Mouse (Mus musculus) hindbrain, embryonic 11.5 days (tissue): Measurements from ENCODE around the gene Ttc39d. TPM values are rescaled to one million over a fixed set of nuclear protein-coding genes. Genes with fewer than 3 reads are reported as not detected.
A peak's percentile ranks its signal among the peaks of the same experiment; 100 is the strongest.
"Not testable (repeated sequence)": the region's sequence is repeated elsewhere in the genome, so short reads cannot be mapped to it uniquely, and the experiment has no call there.

Experiments used
- ATAC-seq: fragments of 200-750 bp; cut with Nextera tagmentation; 2 replicates; pipeline ENCODE4 v1.8.0; 2017; ENCODE audit warnings: mild to moderate bottlenecking, moderate TSS enrichment, moderate library complexity; ENCODE audit not compliant: low FRiP score
- DNase-seq: peaks from one replicate; pipeline ENCODE4 v3.0.0-alpha.2; 2015; ENCODE audit warnings: low spot score
- H3K27ac ChIP-seq: fragments of 300-500 bp; sonication (generic); 2 replicates; pipeline ENCODE4 v1.5.1; 2014; ENCODE audit warnings: mild to moderate bottlenecking, low read depth, low read length
- H3K27me3 ChIP-seq: fragments of 300-500 bp; sonication (generic); 2 replicates; pipeline ENCODE4 v1.6.1; 2014; ENCODE audit warnings: mild to moderate bottlenecking, low read length, moderate library complexity, mixed read lengths; ENCODE audit not compliant: control insufficient read depth, insufficient read depth
- H3K36me3 ChIP-seq: fragments of 300-500 bp; sonication (generic); 2 replicates; pipeline ENCODE4 v1.6.1; 2014; ENCODE audit warnings: mild to moderate bottlenecking, low read length, moderate library complexity, mixed read lengths; ENCODE audit not compliant: control insufficient read depth, insufficient read depth
- H3K4me1 ChIP-seq: fragments of 300-500 bp; sonication (generic); replicated peaks from 2 replicates; pipeline ENCODE4 v1.6.1; 2014; ENCODE audit warnings: low read length, mixed read lengths; ENCODE audit not compliant: control insufficient read depth, insufficient read depth
- H3K4me2 ChIP-seq: fragments of 300-500 bp; sonication (generic); replicated peaks from 2 replicates; pipeline ENCODE4 v1.6.1; 2014; ENCODE audit warnings: mild to moderate bottlenecking, low read depth, low read length
- H3K4me3 ChIP-seq: fragments of 300-500 bp; sonication (generic); 2 replicates; pipeline ENCODE4 v1.5.1; 2014; ENCODE audit warnings: low read depth, low read length
- H3K9ac ChIP-seq: fragments of 300-500 bp; sonication (generic); 2 replicates; pipeline ENCODE4 v1.6.1; 2014; ENCODE audit warnings: low read depth, low read length
- H3K9me3 ChIP-seq: fragments of 300-500 bp; sonication (generic); 2 replicates; pipeline ENCODE4 v1.6.1; 2016; ENCODE audit warnings: low read length; ENCODE audit not compliant: control insufficient read depth
- WGBS: fragments of 180-500 bp; shearing (Covaris S2); extraction: QIAGEN DNeasy Blood & Tissue Kit; methylation state at CpG from one replicate; pipeline ENCODE4 v1.1.7; 2014; 5-methylcytosine and 5-hydroxymethylcytosine counted together
- polyA plus RNA-seq: library from polyadenylated mRNA; unstranded; fragments of >200 nt; fragmentation: Nextera tagmentation; extraction: Ambion mirVana; gene quantifications from 2 replicates; pipeline ENCODE4 v1.2.1, GENCODE M21; 2014

Gene Ttc39d
- polyA plus RNA-seq, 1 experiment from 2014 or later: not detected

DNA sequence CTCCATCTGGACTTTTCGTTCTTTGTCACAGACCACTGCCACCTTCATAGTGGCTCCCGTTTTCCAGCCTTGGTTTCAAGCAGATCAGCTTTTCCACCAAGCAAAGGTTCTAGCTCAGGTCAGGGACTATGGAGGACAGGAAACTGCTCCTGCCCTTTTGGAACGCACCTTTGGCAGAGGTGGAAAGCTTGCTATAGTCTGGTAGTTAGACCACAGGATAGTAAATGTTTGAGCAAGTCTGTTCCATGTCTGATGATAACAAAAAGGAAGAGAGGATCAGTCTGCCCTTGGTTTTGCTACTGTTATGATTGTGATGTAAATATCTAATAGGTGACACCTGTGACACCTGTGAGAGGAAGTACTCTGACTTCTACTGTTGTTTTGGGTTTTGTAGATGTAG lies 31.3 kb upstream of the Ttc39d start:
- H3K9ac ChIP-seq: no peak overlapping the region
- DNase-seq (no peak), ATAC-seq (no peak)
- H3K4me1 ChIP-seq: no peaks in the 10 kb centered on the region
- no peaks in the 10 kb centered on the region for H3K36me3 ChIP-seq
- H3K27ac ChIP-seq: no peak overlapping the region
- WGBS: 94% methylated on average over 3 of the region's 3 CpGs
- no peaks in the 10 kb centered on the region for H3K9me3 ChIP-seq
- no peak overlapping the region for H3K4me3 ChIP-seq
- H3K27me3 ChIP-seq: no peaks in the 10 kb centered on the region
- H3K4me2 ChIP-seq: no peak overlapping the region

DNA sequence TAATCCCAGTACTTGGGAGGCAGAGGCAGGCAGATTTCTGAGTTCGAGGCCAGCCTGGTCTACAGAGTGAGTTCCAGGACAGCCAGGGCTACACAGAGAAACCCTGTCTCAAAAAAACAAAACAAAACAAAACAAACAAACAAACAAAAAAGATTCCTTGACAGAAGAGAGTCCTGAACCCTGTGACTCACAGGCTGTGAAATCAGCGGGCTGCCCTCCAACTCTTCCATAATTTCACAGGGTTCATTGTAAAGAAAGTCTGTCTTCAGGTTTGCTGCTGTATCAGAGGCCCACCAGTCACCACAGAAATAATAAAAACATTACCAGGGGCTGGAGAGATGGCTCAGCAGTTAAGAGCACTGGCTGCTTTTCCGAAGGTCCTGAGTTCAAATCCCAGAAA lies 28.4 kb upstream of the Ttc39d start:
- H3K9ac ChIP-seq, H3K27ac ChIP-seq, H3K36me3 ChIP-seq, H3K4me2 ChIP-seq, H3K27me3 ChIP-seq, DNase-seq, H3K4me1 ChIP-seq, H3K9me3 ChIP-seq, H3K4me3 ChIP-seq, ATAC-seq: not testable (repeated sequence)
- WGBS: 92% methylated on average over 3 of the region's 3 CpGs

DNA sequence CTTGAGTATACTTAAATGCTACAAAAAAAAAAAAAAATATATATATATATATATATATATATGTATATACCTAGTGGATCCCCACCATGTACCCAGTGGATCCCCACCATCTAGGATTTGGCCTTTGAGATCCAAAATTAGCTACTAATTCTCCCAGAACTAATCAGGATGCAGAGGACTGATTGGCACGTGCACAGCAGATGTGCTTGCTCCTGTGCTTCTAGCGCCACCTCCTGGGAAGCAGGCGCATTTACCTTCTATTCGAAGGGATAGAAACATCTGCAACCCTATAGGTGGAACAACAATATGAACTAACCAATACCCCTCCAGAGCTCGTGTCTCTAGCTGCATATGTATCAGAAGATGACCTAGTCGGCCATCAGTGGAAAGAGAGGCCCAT lies 27.3 kb upstream of the Ttc39d start:
- Histone ChIP-seq H3K27ac (no peak overlapping the region), H3K9ac (no peak overlapping the region), H3K36me3 (no peaks in the 10 kb centered on the region), H3K27me3 (no peaks in the 10 kb centered on the region), H3K4me3 (no peak overlapping the region), H3K4me2 (no peak overlapping the region), H3K9me3 (no peaks in the 10 kb centered on the region), H3K4me1 (no peaks in the 10 kb centered on the region)
- ATAC-seq (peak; percentile 69), DNase-seq (peak; percentile 79)
- under 1% methylated on average over 6 of the region's 6 CpGs for WGBS

DNA sequence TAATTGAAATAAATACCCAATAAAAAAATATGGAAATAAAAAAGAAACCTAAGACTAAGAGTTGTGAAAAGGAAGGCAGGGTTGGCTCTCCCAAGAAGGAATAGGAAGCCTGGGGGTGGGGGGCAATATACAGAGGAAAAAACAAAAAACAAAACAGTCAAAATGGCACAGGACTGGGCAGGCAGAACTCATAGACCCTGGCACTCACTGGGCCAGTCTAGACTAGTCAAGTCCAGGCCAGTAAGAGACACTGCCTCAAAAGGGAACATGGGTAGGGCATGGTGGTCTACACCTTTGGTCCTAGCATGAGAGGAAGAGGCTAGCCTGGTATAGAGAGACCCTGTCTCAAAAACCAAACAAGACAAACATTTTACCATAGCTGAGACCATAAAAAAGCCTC lies 26.8 kb upstream of the Ttc39d start:
- no peak overlapping the region for H3K4me2 ChIP-seq
- H3K9me3 ChIP-seq: no peaks in the 10 kb centered on the region
- H3K36me3 ChIP-seq: no peaks in the 10 kb centered on the region
- H3K4me1 ChIP-seq: no peaks in the 10 kb centered on the region
- DNase-seq (no peak), ATAC-seq (0 out of 2 replicates have a peak, but pooled peaks have one; percentile 47)
- no peak overlapping the region for H3K27ac ChIP-seq
- H3K27me3 ChIP-seq: no peaks in the 10 kb centered on the region
- no peak overlapping the region for H3K4me3 ChIP-seq
- H3K9ac ChIP-seq: no peak overlapping the region

DNA sequence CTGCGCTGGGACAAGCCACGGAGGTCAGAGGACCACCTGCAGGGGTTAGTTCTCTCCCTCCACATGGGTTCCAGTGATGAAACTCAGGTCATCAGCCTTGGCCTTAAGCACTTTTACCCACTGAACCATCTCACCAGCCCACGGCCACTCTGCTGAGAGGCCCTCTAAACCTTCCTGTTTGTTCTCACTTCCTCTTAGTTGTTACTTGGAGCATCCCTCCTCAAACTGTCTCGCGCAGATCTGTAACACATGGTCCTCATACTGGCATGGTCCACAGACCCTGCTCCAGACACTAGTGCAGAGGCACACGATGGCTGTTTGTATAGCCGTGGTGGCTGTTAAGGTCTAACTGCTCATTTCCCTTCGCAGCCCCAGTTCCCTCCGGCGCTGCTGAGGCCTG lies 23.6 kb upstream of the Ttc39d start:
- Histone ChIP-seq H3K4me1 (no peaks in the 10 kb centered on the region), H3K9ac (no peak overlapping the region), H3K4me2 (no peak overlapping the region), H3K27ac (no peak overlapping the region), H3K9me3 (no peaks in the 10 kb centered on the region), H3K4me3 (no peak overlapping the region), H3K27me3 (no peaks in the 10 kb centered on the region), H3K36me3 (no peaks in the 10 kb centered on the region)
- 84% methylated on average over 10 of the region's 10 CpGs for WGBS
- ATAC-seq (no peak), DNase-seq (no peak)

DNA sequence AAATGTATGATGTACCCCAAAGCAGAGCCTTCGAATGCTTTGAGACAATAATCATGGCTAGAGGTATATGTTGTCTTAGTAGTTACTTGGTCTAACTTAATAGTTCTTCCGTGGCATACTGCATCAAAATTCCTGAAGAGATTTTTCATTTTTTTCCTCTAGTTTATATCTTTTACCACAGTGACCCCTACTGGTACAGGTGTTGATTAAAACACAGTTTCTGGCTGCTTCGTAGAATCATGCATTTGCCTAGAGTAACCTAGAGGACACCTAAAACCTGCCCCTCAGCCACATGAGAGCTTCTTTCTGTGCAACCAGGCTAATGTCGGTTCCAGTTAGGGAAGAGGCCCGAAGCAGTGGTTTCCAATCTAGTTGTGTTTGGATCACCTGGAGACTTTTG lies 14.2 kb upstream of the Ttc39d start:
- Histone ChIP-seq H3K36me3 (0 out of 2 replicates have a peak, but pooled peaks cover 2% of the 10 kb centered on the region), H3K4me2 (no peak overlapping the region), H3K27me3 (no peaks in the 10 kb centered on the region), H3K27ac (no peak overlapping the region), H3K9ac (no peak overlapping the region), H3K4me3 (no peak overlapping the region), H3K9me3 (no peaks in the 10 kb centered on the region), H3K4me1 (no peaks in the 10 kb centered on the region)
- DNase-seq (peak; percentile 42), ATAC-seq (no peak)
- 69% methylated on average over 5 of the region's 5 CpGs for WGBS

DNA sequence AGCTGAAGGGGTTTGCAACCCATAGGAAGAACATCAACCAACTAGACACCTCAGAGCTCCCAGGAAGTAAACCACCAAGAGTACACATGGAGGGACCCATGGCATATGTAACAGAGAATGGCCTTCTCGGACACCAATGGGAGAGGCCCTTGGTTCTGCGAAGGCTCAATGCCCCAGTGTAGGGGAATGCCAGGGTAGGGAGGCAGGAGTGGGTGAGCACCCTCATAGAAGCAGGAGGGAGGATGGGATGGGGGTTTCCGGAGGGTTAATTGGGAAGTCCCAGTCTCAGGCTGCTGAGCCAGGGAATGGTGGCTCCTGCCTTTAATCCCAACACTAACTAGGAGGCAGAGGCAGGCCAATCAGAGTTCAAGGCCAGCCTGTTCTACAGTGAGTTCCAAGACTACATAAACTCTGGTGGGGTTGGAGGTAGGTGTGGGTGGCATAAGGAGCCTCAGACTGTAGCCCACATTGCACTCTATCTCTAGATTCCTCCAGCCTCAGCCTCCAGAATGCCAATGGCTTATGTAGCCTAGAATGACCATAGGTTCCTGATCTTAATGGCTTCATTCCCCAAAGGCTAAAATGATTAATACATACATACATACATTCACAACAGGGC lies 8.0 kb upstream of the Ttc39d start:
- H3K36me3 ChIP-seq: peaks cover 17% of the 10 kb centered on the region
- no peak overlapping the region for H3K27ac ChIP-seq
- no peaks in the 10 kb centered on the region for H3K4me1 ChIP-seq
- H3K27me3 ChIP-seq: no peaks in the 10 kb centered on the region
- H3K9me3 ChIP-seq: no peaks in the 10 kb centered on the region
- no peak overlapping the region for H3K9ac ChIP-seq
- peak; percentile 38; the same call in 1 of the 2 replicates for ATAC-seq
- WGBS: 87% methylated on average over 3 of the region's 3 CpGs
- no peak for DNase-seq
- H3K4me2 ChIP-seq: no peak overlapping the region
- H3K4me3 ChIP-seq: no peak overlapping the region

DNA sequence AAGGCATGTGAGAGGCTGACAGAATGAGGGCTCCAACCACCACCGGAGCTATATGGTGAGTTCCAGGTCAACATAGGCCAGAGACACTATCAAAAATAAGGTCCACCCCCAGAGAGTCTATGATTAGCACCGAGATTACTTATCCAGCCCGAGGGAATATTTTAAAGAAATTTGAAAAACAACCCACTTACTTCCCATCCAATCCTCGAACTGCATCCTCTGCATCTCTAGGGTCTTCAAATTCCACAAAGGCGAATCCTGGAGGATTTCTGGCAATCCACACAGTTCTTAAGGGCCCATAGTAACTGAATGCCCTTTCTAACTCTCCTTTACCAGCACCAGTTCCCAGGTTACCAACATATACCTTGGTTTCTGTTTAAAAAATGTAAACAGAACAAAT lies 1.6 kb upstream of the Ttc39d start:
- Histone ChIP-seq H3K27me3 (no peaks in the 10 kb centered on the region), H3K36me3 (peaks cover 15% of the 10 kb centered on the region), H3K4me3 (peak overlapping the region; percentile 97), H3K27ac (no peak overlapping the region), H3K4me2 (peak overlapping the region; percentile 67), H3K4me1 (no peaks in the 10 kb centered on the region), H3K9me3 (no peaks in the 10 kb centered on the region), H3K9ac (peak overlapping the region; percentile 99)
- ATAC-seq (no peak), DNase-seq (no peak)
- 36% methylated on average over 5 of the region's 5 CpGs for WGBS

DNA sequence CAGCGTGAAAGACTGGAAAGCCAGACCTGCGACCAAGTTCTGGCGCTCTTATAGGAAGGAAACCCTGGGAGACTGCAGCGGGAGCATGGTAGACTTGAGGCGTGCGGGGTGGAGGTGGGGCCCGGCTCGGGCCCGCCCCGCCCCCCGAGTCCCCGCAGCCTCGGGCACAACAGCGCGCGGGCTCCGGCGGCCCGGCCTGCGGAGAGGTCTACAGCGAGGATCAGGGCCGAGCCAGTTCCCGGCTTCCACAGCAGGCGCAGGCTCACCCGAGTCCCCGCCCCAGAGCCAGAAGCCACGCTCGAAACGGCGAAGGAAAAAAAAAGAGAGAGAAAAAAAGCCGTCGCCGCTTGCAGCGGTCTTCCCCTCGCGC lies 974 bp upstream of the Ttc39d start:
- peak overlapping the region; percentile 67 for H3K4me2 ChIP-seq
- 1% methylated on average over 36 of the region's 36 CpGs for WGBS
- ATAC-seq: peak; percentile 68

More for the DNA sequence above, 974 bp upstream of the Ttc39d start:
- Histone ChIP-seq H3K36me3 (peaks cover 13% of the 10 kb centered on the region), H3K4me1 (no peaks in the 10 kb centered on the region), H3K27ac (peak overlapping the region; percentile 99), H3K27me3 (no peaks in the 10 kb centered on the region), H3K9me3 (no peaks in the 10 kb centered on the region), H3K4me3 (peak overlapping the region; percentile 97), H3K9ac (peak overlapping the region; percentile 99)
- DNase-seq: peak; percentile 75
